Mouse (Mus musculus) testis, adult 2 months (tissue): ENCODE measurements around the gene Vangl2. TPM values are rescaled to one million over a fixed set of nuclear protein-coding genes. Genes with fewer than 3 reads are reported as not detected.

Experiments used
- H3K27ac ChIP-seq: fragments of 200-500 bp; 2 replicates; pipeline ENCODE4 v1.5.1; 2012; ENCODE audit warnings: low read depth, low read length; ENCODE audit not compliant: control insufficient read depth, insufficient read depth
- H3K27me3 ChIP-seq: fragments of 200-500 bp; 2 replicates; pipeline ENCODE4 v1.6.1; 2012; ENCODE audit warnings: mild to moderate bottlenecking, low read length, moderate library complexity; ENCODE audit not compliant: control insufficient read depth, insufficient read depth
- H3K36me3 ChIP-seq: fragments of 200-500 bp; 2 replicates; pipeline ENCODE4 v1.6.1; 2012; ENCODE audit warnings: mild to moderate bottlenecking, low read length; ENCODE audit not compliant: control insufficient read depth, insufficient read depth
- H3K4me1 ChIP-seq: fragments of 200-500 bp; 2 replicates; pipeline ENCODE4 v1.6.1; 2012; ENCODE audit warnings: low read length; ENCODE audit not compliant: control insufficient read depth, insufficient read depth
- H3K4me3 ChIP-seq: fragments of 200-500 bp; 2 replicates; pipeline ENCODE4 v1.5.1; 2012; ENCODE audit warnings: low read depth, mild to moderate bottlenecking, low read length, moderate library complexity, mixed read lengths; ENCODE audit not compliant: control insufficient read depth
- CTCF ChIP-seq: fragments of 200-500 bp; IDR thresholded peaks from 2 replicates; pipeline ENCODE4 v1.5.1; 2012; ENCODE audit warnings: low read depth, mild to moderate bottlenecking, inconsistent platforms, low read length, moderate library complexity; ENCODE audit not compliant: control insufficient read depth, insufficient read depth, insufficient replicate concordance
- POLR2A ChIP-seq: fragments of 200-500 bp; IDR thresholded peaks from 2 replicates; pipeline ENCODE4 v1.6.1; 2012; ENCODE audit warnings: low read depth, mild to moderate bottlenecking, inconsistent platforms, low read length, moderate library complexity; ENCODE audit not compliant: control insufficient read depth
- polyA plus RNA-seq: library from polyadenylated mRNA; depleted of rRNA; stranded (reverse); fragments of >200 nt; gene quantifications from 2 replicates; pipeline ENCODE4 v1.2.3, GENCODE M21; 2012

Vangl2 gene
- polyA plus RNA-seq, 1 experiment = 2.6 TPM

DNA sequence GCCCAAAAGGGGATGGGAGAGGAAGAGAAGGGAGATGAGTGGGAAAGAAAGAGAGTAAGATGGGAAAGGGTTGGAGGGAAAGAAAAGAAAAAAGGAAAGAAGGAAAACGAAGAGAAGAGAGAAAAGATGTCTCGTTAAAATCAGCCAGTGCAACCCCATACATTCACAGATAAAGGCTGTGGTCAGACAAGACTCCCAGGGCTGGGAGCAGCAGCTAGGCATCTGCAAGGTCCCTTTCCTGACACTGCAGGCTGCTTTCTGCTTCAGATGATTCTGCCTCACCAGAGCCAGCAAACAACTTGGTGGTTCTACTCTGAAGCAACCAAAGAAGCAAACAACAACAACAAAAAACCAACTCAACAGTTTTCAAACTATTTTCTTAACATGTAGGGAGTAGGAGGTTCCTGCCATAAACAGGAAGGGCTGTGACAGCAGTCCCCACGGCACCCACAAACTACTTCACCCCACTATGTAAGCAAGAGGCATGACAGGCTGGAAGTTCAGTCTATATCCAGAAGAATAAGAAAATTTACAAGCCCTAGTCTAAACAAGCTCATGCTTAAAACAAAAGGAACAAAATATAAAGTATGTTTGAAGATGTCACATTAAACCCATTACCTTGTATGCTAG lies 44.8 kb downstream of the Vangl2 start:
- H3K4me3 ChIP-seq = no peak overlapping the region
- no peak for TF ChIP-seq CTCF
- no peak overlapping the region for H3K27ac ChIP-seq
- no peaks in the 10 kb centered on the region for H3K4me1 ChIP-seq
- no peaks in the 10 kb centered on the region for H3K27me3 ChIP-seq
- no peaks in the 10 kb centered on the region for H3K36me3 ChIP-seq

DNA sequence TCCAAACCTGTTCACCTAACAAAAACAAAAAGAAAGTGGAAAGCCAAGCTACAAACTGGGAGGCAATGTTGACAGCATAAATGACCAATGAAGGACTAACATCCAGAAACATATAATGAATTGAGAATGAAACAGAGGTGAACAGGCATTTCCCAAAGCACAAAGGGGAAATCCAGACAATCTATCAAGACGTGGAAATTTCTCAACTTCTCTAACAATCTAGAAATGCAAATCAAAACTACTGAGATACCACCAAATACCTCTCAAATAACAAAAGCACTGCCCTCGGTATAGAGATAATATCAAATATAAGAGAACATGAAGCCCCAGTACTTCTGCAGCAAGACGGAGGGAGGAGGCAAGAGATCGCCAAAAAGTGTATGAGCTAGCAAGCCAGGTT lies 45.5 kb downstream of the Vangl2 start:
- TF ChIP-seq CTCF = no peak
- no peak for TF ChIP-seq POLR2A
- no peak overlapping the region for H3K4me3 ChIP-seq
- no peak overlapping the region for H3K27ac ChIP-seq
- no peaks in the 10 kb centered on the region for H3K4me1 ChIP-seq
- no peaks in the 10 kb centered on the region for H3K27me3 ChIP-seq
- no peaks in the 10 kb centered on the region for H3K36me3 ChIP-seq

DNA sequence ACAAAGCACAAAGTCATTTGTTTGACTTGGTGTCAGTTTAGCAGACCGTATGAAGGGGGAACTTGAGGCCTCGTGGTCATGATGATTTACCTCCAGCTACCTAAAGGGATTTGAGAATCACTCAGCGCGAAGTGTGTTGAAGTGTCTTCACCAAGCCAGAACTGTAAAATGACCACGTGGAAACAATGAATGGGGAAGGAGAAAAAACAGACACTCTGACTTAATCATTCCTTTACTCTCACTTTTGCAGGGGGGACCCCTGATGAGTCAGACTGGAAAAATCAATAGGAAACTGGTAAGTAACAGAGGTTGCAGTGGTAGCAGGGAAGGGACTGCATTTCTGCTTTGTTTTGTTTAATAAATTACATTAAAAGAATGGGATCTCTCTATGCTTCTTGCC lies 46.1 kb downstream of the Vangl2 start:
- Histone ChIP-seq H3K4me3 (no peak overlapping the region), H3K36me3 (no peaks in the 10 kb centered on the region), H3K27ac (no peak overlapping the region), H3K4me1 (no peaks in the 10 kb centered on the region), H3K27me3 (no peaks in the 10 kb centered on the region)
- TF ChIP-seq POLR2A = no peak
- TF ChIP-seq CTCF = no peak

GRCm38 (mm10) chr1:171979969-171980730 lies 48.1 kb downstream of the Vangl2 start:
- no peak for TF ChIP-seq CTCF
- no peak for TF ChIP-seq POLR2A
- H3K36me3 ChIP-seq = no peaks in the 10 kb centered on the region
- no peak overlapping the region for H3K27ac ChIP-seq
- H3K4me1 ChIP-seq = peaks cover 2% of the 10 kb centered on the region; the same call in 1 of the 2 replicates
- H3K27me3 ChIP-seq = no peaks in the 10 kb centered on the region
- H3K4me3 ChIP-seq = no peak overlapping the region

DNA sequence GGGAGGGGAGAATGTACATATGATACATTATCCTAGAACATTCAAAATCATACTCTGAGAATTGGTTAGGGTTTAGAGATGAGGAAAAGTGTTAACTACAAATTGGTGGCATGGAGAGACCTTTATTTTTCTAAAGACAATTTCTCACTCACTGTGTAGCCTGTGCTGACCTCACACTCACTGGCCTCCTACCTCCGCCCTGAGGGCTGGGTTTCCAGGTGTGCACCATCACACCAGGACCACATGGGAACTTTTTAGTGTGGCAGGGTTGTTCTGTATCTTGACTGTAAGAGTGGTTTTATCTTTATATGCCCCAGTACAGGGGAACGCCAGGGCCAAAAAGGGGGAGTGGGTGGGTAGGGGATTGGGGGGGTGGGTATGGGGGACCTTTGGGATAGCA lies 50.4 kb downstream of the Vangl2 start:
- H3K27ac ChIP-seq = no peak overlapping the region
- peaks cover 2% of the 10 kb centered on the region; the same call in 1 of the 2 replicates for H3K4me1 ChIP-seq
- no peak for TF ChIP-seq POLR2A
- TF ChIP-seq CTCF = no peak
- H3K4me3 ChIP-seq = no peak overlapping the region
- no peaks in the 10 kb centered on the region for H3K27me3 ChIP-seq
- H3K36me3 ChIP-seq = no peaks in the 10 kb centered on the region

- Histone ChIP-seq H3K36me3 (no peaks in the 10 kb centered on the region), H3K27me3 (no peaks in the 10 kb centered on the region), H3K27ac (no peak overlapping the region), H3K4me1 (peaks cover 2% of the 10 kb centered on the region; the same call in 1 of the 2 replicates), H3K4me3 (no peak overlapping the region)
- TF ChIP-seq CTCF = no peak
- no peak for TF ChIP-seq POLR2A
These were observed 51.3 kb downstream of the Vangl2 start for GRCm38 (mm10) chr1:171976826-171977539.

GRCm38 (mm10) chr1:171975831-171976230 lies 52.4 kb downstream of the Vangl2 start:
- Histone ChIP-seq H3K36me3 (no peaks in the 10 kb centered on the region), H3K4me1 (peaks cover 2% of the 10 kb centered on the region; the same call in 1 of the 2 replicates), H3K27me3 (no peaks in the 10 kb centered on the region), H3K27ac (no peak overlapping the region), H3K4me3 (no peak overlapping the region)
- no peak for TF ChIP-seq POLR2A
- no peak for TF ChIP-seq CTCF
